Mouse (Mus musculus): ENCODE results near the gene Apex1.
"Not testable (repeated sequence)": the region's sequence is repeated elsewhere in the genome, so short reads cannot be mapped to it uniquely, and the experiment has no call there.

Apex1 gene

DNA sequence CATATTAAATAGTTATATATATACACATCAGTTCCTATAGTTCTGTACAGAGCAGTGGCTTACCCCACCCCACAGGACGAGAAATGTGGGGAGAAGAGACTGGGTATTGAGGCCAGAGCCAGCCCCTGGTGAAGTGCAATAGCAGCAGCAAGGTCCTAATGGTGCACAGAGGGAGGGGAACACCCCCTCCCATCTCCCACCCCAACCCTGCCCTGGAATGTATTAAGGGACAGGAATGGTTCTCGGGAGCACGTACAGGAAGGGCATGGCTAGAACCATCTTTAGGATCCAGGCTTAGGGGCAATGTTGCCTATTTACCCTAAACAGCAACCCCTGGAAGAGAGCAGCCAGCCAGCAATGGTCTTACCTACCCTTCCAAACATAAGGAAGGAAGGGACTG is 2.6 kb downstream of the Apex1 start:
- DNase-seq (ENCODE audit: low spot score): no peak

DNA sequence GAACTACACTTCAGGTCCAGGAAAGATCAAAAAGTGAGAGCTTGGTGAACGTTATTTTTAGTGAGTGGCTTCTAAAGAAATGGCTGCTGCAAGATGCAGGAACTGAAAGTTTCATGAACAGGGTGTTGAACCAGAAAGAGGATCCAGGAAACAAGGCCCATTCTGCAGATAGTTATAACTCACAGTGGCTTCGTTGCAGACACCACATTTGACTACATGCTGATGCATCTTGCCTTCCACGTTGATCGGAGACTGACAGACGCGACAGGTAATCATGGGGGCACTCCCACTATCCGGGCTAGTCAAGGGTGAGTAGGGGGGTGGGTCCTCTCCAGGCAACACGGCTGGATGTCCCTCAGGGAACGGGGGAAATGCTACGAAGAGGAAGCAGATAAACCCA is 5.2 kb downstream of the Apex1 start:
- DNase-seq (ENCODE audit: low spot score): no peak

DNA sequence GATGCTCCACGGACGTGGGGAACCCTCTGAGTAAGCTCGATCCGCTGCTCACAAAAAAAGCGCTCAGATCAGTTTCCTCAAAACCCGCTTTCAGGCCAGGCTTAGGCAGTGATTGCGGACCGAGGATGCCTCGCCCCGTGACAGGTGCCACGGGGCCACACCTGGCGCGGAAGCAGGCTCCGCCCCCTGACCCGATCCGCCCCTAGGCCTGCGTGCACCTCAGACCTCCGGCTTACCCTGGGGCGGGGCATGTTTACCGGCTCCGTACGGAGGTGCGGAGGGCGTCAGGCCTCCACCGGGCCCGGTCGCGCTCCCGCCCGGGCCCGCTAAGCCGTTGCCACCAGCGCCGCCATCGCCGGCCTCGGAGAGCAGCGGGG is 5.6 kb downstream of the Apex1 start:
- peak; percentile 4 for DNase-seq (ENCODE audit: low spot score)

- DNase-seq (ENCODE audit: low spot score): peak; percentile 89
Measured at GRCm38 (mm10) chr14:50930754-50931492, 6.2 kb downstream of the Apex1 start, which contains the start of the genes Pip4p1 and Pnp. Gene Pip4p1 (minus strand): TSS chr14:50930856. Gene Pnp (plus strand): TSS chr14:50931082.

- no peak for DNase-seq (ENCODE audit: low spot score)
Measured at GRCm38 (mm10) chr14:50931493-50932020, 6.8 kb downstream of the Apex1 start.

- no peak for DNase-seq (ENCODE audit: low spot score)
Measured at GRCm38 (mm10) chr14:50936649-50937048, 11.9 kb downstream of the Apex1 start.

- no peak for DNase-seq (ENCODE audit: low spot score)
Measured at GRCm38 (mm10) chr14:50938119-50938908, 13.5 kb downstream of the Apex1 start.

GRCm38 (mm10) chr14:50938940-50939339 is 14.2 kb downstream of the Apex1 start:
- no peak for DNase-seq (ENCODE audit: low spot score)

GRCm38 (mm10) chr14:50943932-50944667 is 19.3 kb downstream of the Apex1 start, which contains the start of gene Gm49342:
Gene Gm49342 (plus strand): TSS chr14:50944517.
- DNase-seq (ENCODE audit: low spot score): peak; percentile 97

DNA sequence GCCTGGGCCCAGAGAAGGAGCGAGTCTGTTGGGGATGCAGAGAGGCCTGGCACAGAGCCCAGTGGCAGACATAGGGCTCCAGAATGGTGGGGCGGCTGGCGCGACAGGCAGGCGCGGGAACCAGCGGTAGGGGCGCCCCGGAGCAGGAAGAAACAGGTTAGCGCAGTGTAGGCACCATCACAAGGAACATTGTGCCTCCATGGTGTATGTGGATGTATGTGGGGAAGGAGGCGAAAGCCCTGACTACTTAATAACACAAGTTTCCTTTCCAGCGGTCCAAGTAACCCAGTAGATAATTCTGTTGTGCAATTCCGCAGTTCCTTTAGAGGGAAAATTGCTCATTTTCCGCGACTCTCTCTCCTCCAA is 19.9 kb downstream of the Apex1 start:
- DNase-seq (ENCODE audit: low spot score): not testable (repeated sequence)

DNA sequence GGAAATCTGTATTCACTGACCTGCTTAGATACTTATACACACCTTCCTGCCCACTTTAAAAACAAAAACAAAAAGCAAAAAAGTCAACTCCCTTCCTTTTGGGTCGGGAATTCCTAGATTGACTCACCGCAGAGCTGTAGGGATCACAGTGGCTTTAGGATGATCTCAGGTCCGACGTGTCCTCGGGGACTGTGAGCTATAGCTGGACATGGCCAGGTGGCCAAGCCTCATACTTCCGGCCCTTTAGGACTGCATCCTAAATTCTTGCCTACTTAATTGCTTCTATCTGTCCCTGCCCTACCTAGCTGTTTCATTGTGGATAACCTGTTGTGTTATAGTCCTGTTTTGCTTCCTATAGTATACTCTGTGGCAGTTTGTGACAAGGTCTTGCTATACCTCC is 20.3 kb downstream of the Apex1 start:
- not testable (repeated sequence) for DNase-seq (ENCODE audit: low spot score)

- DNase-seq (ENCODE audit: low spot score): not testable (repeated sequence)
Measured at GRCm38 (mm10) chr14:50945526-50945925, 20.8 kb downstream of the Apex1 start.

- DNase-seq (ENCODE audit: low spot score): no peak
Measured at GRCm38 (mm10) chr14:50955487-50955886, 30.7 kb downstream of the Apex1 start.

GRCm38 (mm10) chr14:50955942-50956508 is 31.3 kb downstream of the Apex1 start, which contains the start of gene Pnp2:
Gene Pnp2 (plus strand): TSS chr14:50955992.
- DNase-seq (ENCODE audit: low spot score): peak; percentile 18

GRCm38 (mm10) chr14:50956724-50957123 is 32.0 kb downstream of the Apex1 start:
- DNase-seq (ENCODE audit: low spot score): not testable (repeated sequence)

DNA sequence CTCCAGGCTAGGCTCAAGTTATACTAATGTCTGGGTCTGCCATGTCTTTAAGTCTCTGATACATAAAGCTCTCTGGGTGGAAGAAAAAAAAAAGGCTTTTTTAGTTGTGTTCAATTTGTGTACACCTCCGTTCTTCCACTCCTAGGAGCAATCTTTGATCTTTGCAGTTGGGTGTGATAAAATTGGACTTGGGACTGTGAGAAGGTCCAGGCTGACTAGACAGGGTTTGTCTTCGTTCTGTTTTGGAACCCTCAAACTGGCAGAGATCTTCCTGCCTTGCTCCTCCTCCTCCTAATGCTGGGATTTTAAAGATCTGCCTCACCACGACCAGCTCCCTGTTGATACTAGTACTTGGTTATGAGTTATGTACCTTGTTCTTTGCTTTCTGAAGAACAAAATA is 32.4 kb downstream of the Apex1 start:
- DNase-seq (ENCODE audit: low spot score): not testable (repeated sequence)

GRCm38 (mm10) chr14:50958289-50958995 is 33.7 kb downstream of the Apex1 start:
- not testable (repeated sequence) for DNase-seq (ENCODE audit: low spot score)

GRCm38 (mm10) chr14:50968216-50968980 is 43.6 kb downstream of the Apex1 start:
- no peak for DNase-seq (ENCODE audit: low spot score)

GRCm38 (mm10) chr14:50969041-50969440 is 44.3 kb downstream of the Apex1 start:
- no peak for DNase-seq (ENCODE audit: low spot score)
